Mouse (Mus musculus) heart, embryonic 16.5 days (tissue): ENCODE measurements around the gene Pde7b. TPM values are rescaled to one million over a fixed set of nuclear protein-coding genes. Genes with fewer than 3 reads are reported as not detected.

Experiments used
- ATAC-seq: fragments of 200-750 bp; cut with Nextera tagmentation; replicated peaks from 2 replicates; pipeline ENCODE4 v1.8.0; 2017; ENCODE audit warnings: moderate number of reproducible peaks; ENCODE audit not compliant: insufficient read depth, low FRiP score; ENCODE audit errors: extremely low read depth
- H3K27ac ChIP-seq: fragments of 300-500 bp; sonication (generic); 2 replicates; pipeline ENCODE4 v1.5.1; 2014; ENCODE audit warnings: mild to moderate bottlenecking, low read length, control low read depth, moderate library complexity
- H3K27me3 ChIP-seq: fragments of 300-500 bp; sonication (generic); 2 replicates; pipeline ENCODE4 v1.6.1; 2014; ENCODE audit warnings: low read length, mixed read lengths; ENCODE audit not compliant: control insufficient read depth, insufficient read depth
- H3K36me3 ChIP-seq: fragments of 300-500 bp; sonication (generic); 2 replicates; pipeline ENCODE4 v1.6.1; 2014; ENCODE audit not compliant: control insufficient read depth, insufficient read depth
- H3K4me1 ChIP-seq: fragments of 300-500 bp; sonication (generic); 2 replicates; pipeline ENCODE4 v1.6.1; 2014; ENCODE audit warnings: low read length, mixed read lengths; ENCODE audit not compliant: control insufficient read depth, insufficient read depth
- H3K4me2 ChIP-seq: fragments of 300-500 bp; sonication (generic); 2 replicates; pipeline ENCODE4 v1.6.1; 2014; ENCODE audit warnings: low read depth, mild to moderate bottlenecking, control low read depth, low read length
- H3K4me3 ChIP-seq: fragments of 300-500 bp; sonication (generic); 2 replicates; pipeline ENCODE4 v1.5.1; 2014; ENCODE audit warnings: mild to moderate bottlenecking, control low read depth, low read length
- H3K9ac ChIP-seq: fragments of 300-500 bp; sonication (generic); 2 replicates; pipeline ENCODE4 v1.6.1; 2014; ENCODE audit warnings: low read length, control low read depth
- H3K9me3 ChIP-seq: fragments of 300-500 bp; sonication (generic); replicated peaks from 2 replicates; pipeline ENCODE4 v1.6.1; 2016; ENCODE audit warnings: low read length; ENCODE audit not compliant: control insufficient read depth
- whole genome bisulfite sequencing: fragments of 180-500 bp; shearing (Covaris S2); extraction: QIAGEN DNeasy Blood & Tissue Kit; methylation state at CpG from one replicate; pipeline ENCODE4 v1.1.7; 2014; 5-methylcytosine and 5-hydroxymethylcytosine counted together
- polyA plus RNA-seq: library from polyadenylated mRNA; unstranded; fragments of >200 nt; fragmentation: Nextera tagmentation; extraction: Ambion mirVana; gene quantifications from 2 replicates; pipeline ENCODE4 v1.2.1, GENCODE M21; 2015

Gene Pde7b
- polyA plus RNA-seq, 1 experiment from 2014 or later: 4.0 TPM

- no peak for ATAC-seq
- Histone ChIP-seq H3K4me3 (no peak overlapping the region), H3K27ac (no peak overlapping the region), H3K9ac (no peak overlapping the region), H3K27me3 (no peaks in the 10 kb centered on the region), H3K4me2 (no peak overlapping the region), H3K36me3 (no peaks in the 10 kb centered on the region), H3K4me1 (no peaks in the 10 kb centered on the region), H3K9me3 (peaks cover 3% of the 10 kb centered on the region; the same call in 1 of the 2 replicates)
- whole genome bisulfite sequencing: 54% methylated on average over 9 of the region's 9 CpGs
These were observed 217.0 kb downstream of the Pde7b start for GRCm38 (mm10) chr10:20507732-20508412.

- Histone ChIP-seq H3K9me3 (peaks cover 3% of the 10 kb centered on the region; the same call in 1 of the 2 replicates), H3K9ac (no peak overlapping the region), H3K27ac (no peak overlapping the region), H3K36me3 (no peaks in the 10 kb centered on the region), H3K27me3 (no peaks in the 10 kb centered on the region), H3K4me2 (no peak overlapping the region), H3K4me3 (no peak overlapping the region), H3K4me1 (no peaks in the 10 kb centered on the region)
- WGBS: 74% methylated on average over 2 of the region's 2 CpGs
- no peak for ATAC-seq
These were observed 217.8 kb downstream of the Pde7b start for GRCm38 (mm10) chr10:20507069-20507468.

- no peak overlapping the region for H3K4me3 ChIP-seq
- ATAC-seq: no peak
- H3K9me3 ChIP-seq: peaks cover 3% of the 10 kb centered on the region; the same call in 1 of the 2 replicates
- WGBS: 83% methylated on average over 10 of the region's 10 CpGs
- H3K27me3 ChIP-seq: no peaks in the 10 kb centered on the region
- H3K36me3 ChIP-seq: no peaks in the 10 kb centered on the region
- no peaks in the 10 kb centered on the region for H3K4me1 ChIP-seq
- no peak overlapping the region for H3K27ac ChIP-seq
- H3K4me2 ChIP-seq: no peak overlapping the region
- no peak overlapping the region for H3K9ac ChIP-seq
These were observed 219.4 kb downstream of the Pde7b start for GRCm38 (mm10) chr10:20505454-20505853.

- Histone ChIP-seq H3K4me3 (no peak overlapping the region), H3K9me3 (peaks cover 3% of the 10 kb centered on the region; the same call in 1 of the 2 replicates), H3K4me2 (no peak overlapping the region), H3K27me3 (no peaks in the 10 kb centered on the region), H3K4me1 (no peaks in the 10 kb centered on the region), H3K27ac (no peak overlapping the region), H3K36me3 (no peaks in the 10 kb centered on the region), H3K9ac (no peak overlapping the region)
- 82% methylated on average over 3 of the region's 3 CpGs for WGBS
- ATAC-seq: no peak
These were observed 220.1 kb downstream of the Pde7b start for GRCm38 (mm10) chr10:20504800-20505199.

GRCm38 (mm10) chr10:20503265-20504025, 221.4 kb downstream of the Pde7b start:
- no peaks in the 10 kb centered on the region for H3K4me1 ChIP-seq
- no peak overlapping the region for H3K9ac ChIP-seq
- WGBS: 77% methylated on average over 17 of the region's 17 CpGs
- H3K36me3 ChIP-seq: no peaks in the 10 kb centered on the region
- H3K27me3 ChIP-seq: no peaks in the 10 kb centered on the region
- H3K9me3 ChIP-seq: peaks cover 3% of the 10 kb centered on the region; the same call in 1 of the 2 replicates
- no peak for ATAC-seq
- no peak overlapping the region for H3K4me2 ChIP-seq
- H3K27ac ChIP-seq: no peak overlapping the region
- H3K4me3 ChIP-seq: no peak overlapping the region

GRCm38 (mm10) chr10:20501221-20501620, 223.7 kb downstream of the Pde7b start:
- 71% methylated on average over 6 of the region's 6 CpGs for WGBS
- Histone ChIP-seq H3K4me1 (no peaks in the 10 kb centered on the region), H3K27me3 (no peaks in the 10 kb centered on the region)

GRCm38 (mm10) chr10:20495051-20495450, 229.8 kb downstream of the Pde7b start:
- peaks cover 12% of the 10 kb centered on the region for H3K4me1 ChIP-seq
- no peaks in the 10 kb centered on the region for H3K9me3 ChIP-seq
- no peaks in the 10 kb centered on the region for H3K36me3 ChIP-seq
- no peak overlapping the region for H3K4me3 ChIP-seq
- H3K27me3 ChIP-seq: no peaks in the 10 kb centered on the region
- no peak for ATAC-seq
- H3K27ac ChIP-seq: no peak overlapping the region
- H3K4me2 ChIP-seq: no peak overlapping the region
- H3K9ac ChIP-seq: no peak overlapping the region
- 92% methylated on average over 4 of the region's 4 CpGs for WGBS

More at GRCm38 (mm10) chr10:20501221-20501620, 223.7 kb downstream of the Pde7b start:
- no peak overlapping the region for H3K4me2 ChIP-seq
- H3K9ac ChIP-seq: no peak overlapping the region
- no peaks in the 10 kb centered on the region for H3K36me3 ChIP-seq
- ATAC-seq: no peak
- H3K27ac ChIP-seq: no peak overlapping the region
- no peak overlapping the region for H3K4me3 ChIP-seq
- H3K9me3 ChIP-seq: peaks cover 3% of the 10 kb centered on the region; the same call in 1 of the 2 replicates

- no peak overlapping the region for H3K27ac ChIP-seq
- ATAC-seq: no peak
- H3K4me3 ChIP-seq: no peak overlapping the region
- WGBS: 62% methylated on average over 5 of the region's 5 CpGs
- no peak overlapping the region for H3K9ac ChIP-seq
- H3K27me3 ChIP-seq: no peaks in the 10 kb centered on the region
- H3K9me3 ChIP-seq: no peaks in the 10 kb centered on the region
- H3K4me2 ChIP-seq: no peak overlapping the region
- no peaks in the 10 kb centered on the region for H3K36me3 ChIP-seq
- peaks cover 13% of the 10 kb centered on the region for H3K4me1 ChIP-seq
These were observed 230.9 kb downstream of the Pde7b start for GRCm38 (mm10) chr10:20493826-20494455.
